Mouse (Mus musculus) forebrain, embryonic 10.5 days (tissue): ENCODE measurements around the gene Wnt5b. TPM values are rescaled to one million over a fixed set of nuclear protein-coding genes. Genes with fewer than 3 reads are reported as not detected.
A peak's percentile ranks its signal among the peaks of the same experiment; 100 is the strongest.

Experiments
- DNase-seq: peaks from one replicate; pipeline ENCODE4 v3.0.0-alpha.2; 2017; ENCODE audit warnings: low spot score; ENCODE audit errors: extremely low spot score
- H3K27ac ChIP-seq: fragments of 300-500 bp; sonication (generic); 2 replicates; pipeline ENCODE4 v1.5.1; 2016; ENCODE audit warnings: mild to moderate bottlenecking
- H3K27me3 ChIP-seq: fragments of 300-500 bp; sonication (generic); 2 replicates; pipeline ENCODE4 v1.6.1; 2016; ENCODE audit warnings: mild to moderate bottlenecking; ENCODE audit not compliant: poor library complexity, severe bottlenecking
- H3K36me3 ChIP-seq: fragments of 300-500 bp; sonication (generic); replicated peaks from 2 replicates; pipeline ENCODE4 v1.6.1; 2016; ENCODE audit warnings: mild to moderate bottlenecking, moderate library complexity
- H3K4me1 ChIP-seq: fragments of 300-500 bp; sonication (generic); 2 replicates; pipeline ENCODE4 v1.6.1; 2016
- H3K4me3 ChIP-seq: fragments of 300-500 bp; sonication (generic); 2 replicates; pipeline ENCODE4 v1.5.1; 2016; ENCODE audit warnings: mild to moderate bottlenecking, moderate library complexity
- H3K9me3 ChIP-seq: fragments of 300-500 bp; sonication (generic); 2 replicates; pipeline ENCODE4 v1.6.1; 2016; ENCODE audit warnings: mild to moderate bottlenecking, moderate library complexity
- WGBS: fragments of 180-500 bp; shearing (Covaris S2); methylation state at CpG from one replicate; pipeline ENCODE4 v1.1.7; 2016; 5-methylcytosine and 5-hydroxymethylcytosine counted together
- polyA plus RNA-seq: library from polyadenylated mRNA; unstranded; fragments of >200 nt; fragmentation: Nextera tagmentation; extraction: Ambion mirVana; gene quantifications from 2 replicates; pipeline ENCODE4 v1.2.1, GENCODE M21; 2016

Gene Wnt5b
- polyA plus RNA-seq, 1 experiment from 2014 or later = 19.3 TPM

DNA sequence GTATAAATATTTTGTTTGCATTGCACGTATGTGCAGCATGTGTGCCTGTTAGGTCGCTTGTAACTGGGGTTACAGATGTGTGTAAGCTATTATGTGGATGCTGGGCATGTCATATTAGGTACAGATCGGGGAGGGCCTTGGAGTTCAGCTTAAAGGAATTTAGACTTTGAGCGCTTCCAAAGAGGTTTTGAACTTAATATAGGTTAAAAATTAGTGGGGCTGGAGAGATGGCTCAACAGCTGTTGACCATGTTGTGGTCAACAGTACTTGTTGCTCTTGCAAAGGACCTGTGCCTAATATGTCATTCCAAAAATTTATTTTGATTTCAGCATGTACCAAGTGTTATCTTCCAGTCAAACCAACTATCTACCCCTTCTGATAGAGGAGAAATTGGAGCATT is 139.3 kb downstream of the Wnt5b start:
- DNase-seq = no peak
- Histone ChIP-seq H3K36me3 (no peaks in the 10 kb centered on the region), H3K27me3 (no peaks in the 10 kb centered on the region), H3K9me3 (no peaks in the 10 kb centered on the region), H3K4me1 (peaks cover 11% of the 10 kb centered on the region; the same call in 1 of the 2 replicates), H3K27ac (no peak overlapping the region), H3K4me3 (no peak overlapping the region)
- whole genome bisulfite sequencing = 93% methylated on average over 4 of the region's 4 CpGs

DNA sequence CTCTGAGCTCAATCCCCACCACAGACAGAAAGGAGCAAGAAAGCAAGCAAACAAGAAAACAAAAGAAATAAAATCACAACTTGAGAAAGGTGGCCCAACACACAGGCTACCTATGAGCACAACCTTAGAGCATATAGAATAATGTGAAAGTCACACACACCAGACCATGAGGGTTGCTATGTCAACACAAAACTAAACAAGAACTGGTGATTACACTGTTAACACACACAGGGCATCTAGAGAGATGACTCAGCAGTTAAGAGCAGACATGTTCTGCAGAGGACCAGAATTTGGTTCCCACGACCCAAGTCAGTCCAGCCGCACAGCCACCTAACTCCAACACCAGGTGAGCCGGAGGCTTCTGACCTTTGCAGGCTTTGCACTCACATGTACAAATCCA is 141.2 kb downstream of the Wnt5b start:
- H3K4me1 ChIP-seq = 0 out of 2 replicates have a peak, but pooled peaks cover 2% of the 10 kb centered on the region
- no peaks in the 10 kb centered on the region for H3K36me3 ChIP-seq
- 96% methylated on average over 3 of the region's 3 CpGs for WGBS
- no peak overlapping the region for H3K27ac ChIP-seq
- H3K27me3 ChIP-seq = no peaks in the 10 kb centered on the region
- H3K9me3 ChIP-seq = no peaks in the 10 kb centered on the region
- no peak overlapping the region for H3K4me3 ChIP-seq
- DNase-seq = no peak

DNA sequence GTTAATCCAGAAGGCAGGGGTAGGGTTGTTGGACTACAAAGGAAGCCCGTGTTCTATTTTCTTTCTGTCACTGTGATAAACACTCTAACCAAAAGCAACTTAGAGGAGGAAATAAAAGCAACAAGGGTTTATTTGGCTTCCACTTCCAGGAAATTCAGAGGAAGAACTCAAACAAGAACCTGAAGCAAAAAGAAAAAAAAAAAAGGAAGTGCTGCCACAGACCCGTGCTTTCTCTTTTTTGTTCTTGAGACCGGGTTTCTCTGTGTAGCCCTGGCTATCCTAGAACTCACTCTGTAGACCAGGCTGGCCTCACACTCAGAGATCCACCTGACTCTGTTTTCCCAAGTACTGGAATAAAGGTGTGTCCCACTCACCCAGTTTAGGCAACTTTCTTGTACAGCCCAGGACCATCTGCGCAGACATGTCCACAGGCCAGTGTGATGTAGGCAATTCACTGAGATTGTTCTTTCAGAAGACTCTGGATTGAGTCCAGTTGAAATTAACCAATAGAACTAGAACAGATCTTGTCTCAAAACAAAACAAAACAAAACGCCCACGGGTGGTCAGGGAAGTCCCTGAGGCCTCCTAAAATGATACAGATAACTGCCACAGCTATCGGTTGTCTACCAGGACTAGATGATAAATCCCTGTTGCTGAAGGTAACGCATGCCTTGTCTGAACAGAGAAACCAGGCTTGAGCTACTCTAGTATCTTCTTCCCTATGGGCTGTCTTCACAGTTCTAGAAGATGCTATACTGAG is 142.4 kb downstream of the Wnt5b start:
- WGBS = 91% methylated on average over 8 of the region's 8 CpGs
- Histone ChIP-seq H3K4me3 (no peak overlapping the region), H3K9me3 (no peaks in the 10 kb centered on the region)

DNA sequence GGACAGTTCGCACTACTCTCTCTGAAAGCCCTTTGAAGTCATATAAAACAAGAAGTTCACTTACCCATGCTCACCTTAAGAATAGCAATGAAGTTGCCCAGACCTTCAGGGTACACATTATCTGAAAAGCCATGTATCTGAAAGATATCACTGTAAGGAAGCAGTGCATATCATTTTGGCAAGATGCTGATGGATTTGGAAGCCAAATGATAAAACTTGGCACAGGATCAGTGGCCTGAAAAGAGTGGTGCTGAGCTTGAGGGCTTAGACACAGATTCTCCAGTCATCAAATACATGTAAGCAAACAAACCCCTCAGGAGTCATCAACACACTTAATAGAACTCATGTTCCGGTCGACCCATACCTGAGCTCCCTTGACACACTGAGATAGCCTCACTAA is 143.5 kb downstream of the Wnt5b start:
- Histone ChIP-seq H3K9me3 (no peaks in the 10 kb centered on the region), H3K4me1 (no peaks in the 10 kb centered on the region), H3K4me3 (no peak overlapping the region), H3K27ac (no peak overlapping the region), H3K36me3 (no peaks in the 10 kb centered on the region), H3K27me3 (no peaks in the 10 kb centered on the region)
- DNase-seq = no peak
- 94% methylated on average over 3 of the region's 3 CpGs for WGBS

More for the DNA sequence above, 142.4 kb downstream of the Wnt5b start:
- no peak overlapping the region for H3K27ac ChIP-seq
- DNase-seq = no peak
- H3K4me1 ChIP-seq = no peaks in the 10 kb centered on the region
- H3K27me3 ChIP-seq = no peaks in the 10 kb centered on the region
- H3K36me3 ChIP-seq = no peaks in the 10 kb centered on the region

DNA sequence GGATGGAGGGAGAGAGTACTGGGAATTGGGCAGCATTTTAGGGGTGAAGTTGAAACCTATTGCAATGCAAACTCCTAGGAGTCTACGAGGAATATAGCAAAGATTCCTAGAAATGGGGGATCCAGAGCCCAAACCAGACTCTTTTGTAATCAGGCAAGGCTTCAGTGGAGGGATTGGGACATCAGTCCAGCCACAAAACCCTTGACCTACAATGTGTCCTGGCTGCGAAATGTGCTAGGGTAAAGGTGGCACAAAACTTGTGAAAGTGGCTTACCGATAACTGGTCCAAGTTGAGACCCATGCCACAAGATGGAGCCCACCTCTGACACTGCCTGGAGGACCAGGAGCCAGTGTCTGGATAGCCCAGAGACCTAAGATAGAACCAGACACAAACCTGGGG is 144.8 kb downstream of the Wnt5b start:
- 95% methylated on average over 3 of the region's 3 CpGs for WGBS
- H3K27me3 ChIP-seq = no peaks in the 10 kb centered on the region
- no peak overlapping the region for H3K4me3 ChIP-seq
- no peaks in the 10 kb centered on the region for H3K4me1 ChIP-seq
- H3K9me3 ChIP-seq = no peaks in the 10 kb centered on the region
- H3K27ac ChIP-seq = no peak overlapping the region
- no peak for DNase-seq
- no peaks in the 10 kb centered on the region for H3K36me3 ChIP-seq

DNA sequence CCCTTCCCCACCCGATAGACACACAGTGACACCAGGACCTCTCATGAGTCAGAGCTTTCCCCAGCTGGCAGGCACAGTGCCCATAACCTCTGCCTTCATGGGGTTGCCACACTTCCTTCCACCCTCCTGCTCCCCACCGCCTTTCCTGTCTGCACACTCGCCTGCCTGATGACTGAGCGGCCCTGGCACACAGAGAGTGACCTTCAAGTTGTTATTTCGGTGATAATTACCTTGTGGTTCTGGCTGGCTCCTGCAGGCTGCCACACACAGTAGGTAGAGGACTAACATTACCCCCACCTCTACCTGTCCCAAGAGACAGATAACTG is 147.9 kb downstream of the Wnt5b start:
- no peak for DNase-seq
- H3K27me3 ChIP-seq = no peaks in the 10 kb centered on the region
- H3K9me3 ChIP-seq = no peaks in the 10 kb centered on the region
- WGBS = 89% methylated on average over 5 of the region's 5 CpGs
- H3K36me3 ChIP-seq = no peaks in the 10 kb centered on the region
- H3K4me3 ChIP-seq = no peak overlapping the region
- H3K27ac ChIP-seq = no peak overlapping the region
- H3K4me1 ChIP-seq = no peaks in the 10 kb centered on the region

DNA sequence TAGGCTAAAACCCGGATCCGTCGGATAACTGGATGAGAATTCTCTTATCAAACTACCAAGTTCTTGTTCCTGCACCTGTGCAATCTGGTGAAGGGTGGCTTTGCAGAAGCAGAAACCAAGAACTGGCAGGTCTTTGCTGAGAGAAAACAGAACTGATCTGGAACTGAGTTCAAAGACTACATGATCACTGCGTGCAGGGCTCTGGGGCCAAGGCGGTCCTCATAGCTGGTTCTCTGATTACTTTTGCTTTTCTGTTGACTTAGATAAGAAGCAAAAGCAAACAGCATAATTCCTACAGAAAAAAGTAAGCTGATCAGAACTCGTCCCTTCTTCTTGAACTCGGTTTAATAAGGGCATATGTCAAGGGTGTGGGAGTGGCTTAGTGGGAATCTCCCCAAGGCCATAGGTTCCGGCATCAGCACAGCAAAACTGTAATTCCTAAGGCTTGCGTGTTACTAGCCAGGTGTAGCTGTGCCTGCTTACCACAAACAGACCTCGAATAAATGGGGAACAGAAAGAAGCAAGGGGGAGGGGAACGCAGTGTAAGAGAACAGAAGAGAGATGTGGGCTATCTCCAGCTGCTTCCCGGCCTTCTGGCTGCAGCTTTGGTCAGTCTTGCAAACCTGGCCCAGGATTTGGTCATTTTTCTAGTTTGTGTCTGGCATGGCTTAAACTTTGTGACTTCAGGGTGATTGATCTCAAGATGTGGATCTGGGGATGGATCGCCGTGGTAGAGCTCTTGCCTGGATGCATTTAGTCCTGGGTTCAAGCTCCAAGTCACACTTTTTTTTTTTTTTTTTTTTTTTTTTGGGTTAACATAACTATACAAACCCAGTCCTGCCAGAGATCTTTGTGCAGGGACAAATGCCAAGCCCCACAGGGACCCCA is 148.5 kb downstream of the Wnt5b start:
- no peaks in the 10 kb centered on the region for H3K9me3 ChIP-seq
- no peaks in the 10 kb centered on the region for H3K36me3 ChIP-seq
- no peaks in the 10 kb centered on the region for H3K4me1 ChIP-seq
- H3K4me3 ChIP-seq = no peak overlapping the region
- no peak overlapping the region for H3K27ac ChIP-seq
- DNase-seq = no peak
- WGBS = 86% methylated on average over 14 of the region's 14 CpGs
- no peaks in the 10 kb centered on the region for H3K27me3 ChIP-seq

DNA sequence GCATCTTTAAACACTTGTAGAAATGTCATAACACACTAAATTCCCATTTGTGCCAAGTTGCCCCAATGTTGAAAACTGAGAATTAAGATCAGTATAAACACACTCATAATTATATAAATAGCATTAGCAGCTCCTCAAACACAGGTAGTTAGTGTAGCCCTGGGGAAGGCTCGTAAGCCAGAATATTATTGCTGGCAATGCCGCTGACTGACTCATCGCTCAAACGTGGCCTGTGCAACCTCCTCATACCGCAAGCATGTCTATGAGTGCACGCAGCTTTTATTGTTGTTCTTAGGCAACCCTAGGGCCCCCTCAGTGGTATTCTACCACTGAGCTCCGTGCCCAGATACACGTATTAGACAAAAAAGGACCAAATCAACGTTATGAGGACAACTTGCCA is 151.3 kb downstream of the Wnt5b start:
- no peaks in the 10 kb centered on the region for H3K9me3 ChIP-seq
- 89% methylated on average over 9 of the region's 9 CpGs for WGBS
- H3K4me3 ChIP-seq = no peak overlapping the region

DNA sequence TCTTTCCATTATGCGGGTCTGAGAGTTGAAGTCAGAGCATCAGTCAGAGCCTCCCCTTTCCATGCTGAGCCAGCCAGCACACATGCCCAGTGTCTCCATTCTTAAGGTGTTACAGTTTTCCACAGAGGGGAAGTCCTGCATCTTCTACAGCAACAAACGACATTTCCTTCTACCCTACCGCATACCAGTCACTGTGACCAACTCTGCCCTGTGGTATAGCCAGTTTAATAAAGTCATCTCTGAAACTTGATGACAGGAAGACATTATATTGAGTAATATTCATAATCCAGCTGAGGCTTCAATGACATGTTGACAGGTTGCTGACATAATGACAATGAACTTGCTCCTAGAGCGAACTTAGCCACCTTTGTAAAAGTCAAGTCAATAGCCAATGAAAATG is 153.4 kb downstream of the Wnt5b start:
- Histone ChIP-seq H3K4me3 (no peak overlapping the region), H3K27me3 (no peaks in the 10 kb centered on the region), H3K9me3 (no peaks in the 10 kb centered on the region), H3K27ac (no peak overlapping the region), H3K4me1 (peaks cover 25% of the 10 kb centered on the region), H3K36me3 (no peaks in the 10 kb centered on the region)
- no peak for DNase-seq
- WGBS = 96% methylated on average over 4 of the region's 4 CpGs

More for the DNA sequence above, 151.3 kb downstream of the Wnt5b start:
- Histone ChIP-seq H3K36me3 (no peaks in the 10 kb centered on the region), H3K27ac (no peak overlapping the region), H3K27me3 (no peaks in the 10 kb centered on the region), H3K4me1 (peaks cover 11% of the 10 kb centered on the region)
- no peak for DNase-seq

DNA sequence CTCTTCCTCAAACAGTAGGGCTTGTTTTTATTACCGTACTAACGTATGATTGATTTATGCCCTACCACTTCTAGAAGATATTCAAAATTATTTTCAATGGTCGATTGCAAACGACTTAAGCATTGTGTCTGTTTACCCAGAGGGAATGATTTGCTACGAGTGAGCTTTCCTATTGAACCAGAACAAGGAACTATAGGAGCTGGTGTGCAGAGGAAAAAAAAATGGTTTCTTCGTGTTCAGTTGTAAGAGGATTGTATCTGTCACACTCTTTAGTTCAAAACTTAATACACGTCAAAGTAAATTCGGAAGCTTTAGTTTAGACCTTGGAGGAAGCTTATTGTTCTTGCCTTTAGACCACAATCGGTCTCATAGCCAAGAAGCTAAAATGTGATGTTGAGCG is 155.1 kb downstream of the Wnt5b start:
- peak overlapping the region; percentile 85 for H3K4me3 ChIP-seq
- no peaks in the 10 kb centered on the region for H3K27me3 ChIP-seq
- H3K36me3 ChIP-seq = peaks cover 7% of the 10 kb centered on the region
- peaks cover 25% of the 10 kb centered on the region for H3K4me1 ChIP-seq
- no peak for DNase-seq
- WGBS = 33% methylated on average over 10 of the region's 10 CpGs
- peak overlapping the region; percentile 97 for H3K27ac ChIP-seq
- H3K9me3 ChIP-seq = no peaks in the 10 kb centered on the region

DNA sequence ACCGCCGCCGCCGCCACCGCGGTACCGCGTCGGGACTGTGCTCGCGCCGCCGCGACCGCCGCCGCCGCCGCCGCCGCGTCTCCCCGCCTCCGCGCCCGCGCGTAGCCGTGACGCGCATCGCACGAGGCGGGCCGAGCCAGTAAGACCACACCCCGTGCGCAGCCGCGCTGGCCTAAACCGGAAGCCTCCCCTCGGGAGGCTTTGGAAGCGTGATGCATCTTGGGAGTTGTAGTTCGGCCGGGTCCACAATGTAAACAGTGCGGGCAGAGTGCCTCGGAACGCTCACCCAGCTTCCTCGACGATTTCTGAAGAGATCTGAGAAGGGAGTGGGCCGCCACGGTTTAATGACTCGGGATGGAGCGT is 155.5 kb downstream of the Wnt5b start:
- peak; percentile 95 for DNase-seq
- Histone ChIP-seq H3K27me3 (no peaks in the 10 kb centered on the region), H3K36me3 (peaks cover 12% of the 10 kb centered on the region), H3K4me1 (peaks cover 25% of the 10 kb centered on the region), H3K4me3 (peak overlapping the region; percentile 85), H3K27ac (peak overlapping the region; percentile 97), H3K9me3 (no peaks in the 10 kb centered on the region)
- 0% methylated on average over 49 of the region's 53 CpGs for WGBS

DNA sequence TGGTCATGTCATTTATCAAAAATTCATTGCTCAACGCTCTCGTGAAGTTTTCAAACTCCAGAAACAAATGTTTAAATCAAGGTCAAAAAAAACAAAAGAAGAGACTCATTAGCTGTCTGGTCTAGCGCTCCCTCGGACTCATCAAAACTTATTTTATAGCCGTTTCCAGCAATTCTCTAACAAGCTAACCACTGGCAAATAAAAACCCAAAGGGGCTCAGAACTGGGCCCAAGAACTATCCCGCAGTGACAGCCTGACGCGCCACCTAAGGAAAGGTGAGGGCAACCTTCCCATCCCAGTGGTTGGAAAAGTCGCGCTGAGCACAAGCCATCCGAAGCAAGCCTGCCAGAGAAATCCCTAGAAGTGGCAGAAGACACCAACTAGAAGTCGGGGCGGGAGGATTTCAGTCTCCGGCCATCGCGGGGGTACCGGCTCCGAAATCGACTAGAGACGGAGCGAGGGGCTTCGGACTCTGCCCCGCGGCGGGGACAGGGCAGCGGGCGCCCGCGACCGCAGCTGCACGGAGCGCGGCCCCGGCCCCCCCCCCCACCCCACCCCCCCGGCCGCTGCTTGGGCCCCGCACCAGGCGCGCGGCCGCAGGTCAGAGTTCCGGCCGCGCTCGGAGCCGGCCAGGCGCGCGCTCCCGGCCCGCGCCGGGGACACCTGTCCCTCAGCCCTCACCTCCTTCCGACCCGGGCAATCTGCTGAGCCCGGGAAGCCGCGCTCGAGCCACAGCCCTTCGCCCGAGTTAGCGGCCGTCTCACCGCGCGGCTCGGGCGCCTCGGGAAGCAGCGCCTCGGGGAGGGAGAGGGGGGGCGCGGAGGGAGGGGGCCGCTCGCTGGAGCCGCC is 156.1 kb downstream of the Wnt5b start:
- Histone ChIP-seq H3K9me3 (no peaks in the 10 kb centered on the region; the same call in 1 of the 2 replicates), H3K27ac (peak overlapping the region; percentile 97), H3K27me3 (no peaks in the 10 kb centered on the region), H3K4me1 (peaks cover 25% of the 10 kb centered on the region), H3K4me3 (peak overlapping the region; percentile 85), H3K36me3 (peaks cover 18% of the 10 kb centered on the region)
- WGBS = 2% methylated on average over 70 of the region's 76 CpGs
- peak; percentile 54 for DNase-seq
